Mouse (Mus musculus): ENCODE data around the gene Gm20662. TPM values are rescaled to one million over a fixed set of nuclear protein-coding genes. Genes with fewer than 3 reads are reported as not detected.
A peak's percentile ranks its signal among the peaks of the same experiment; 100 is the strongest.

Gm20662 gene
- polyA plus RNA-seq (2014; fragmentation: Nextera tagmentation; extraction: Ambion mirVana) = 0.13 and 0.14 TPM in 2 replicates

- Histone ChIP-seq H3K27me3 (ENCODE audit: control insufficient read depth, insufficient read depth, low read length) (no peaks in the 10 kb centered on the region), H3K4me2 (ENCODE audit: low read depth) (no peak within 1 kb of the TSS), H3K4me3 (ENCODE audit: low read depth, low read length) (no peak within 1 kb of the TSS), H3K9me3 (ENCODE audit: control insufficient read depth, low read length) (no peaks in the 10 kb centered on the region), H3K27ac (ENCODE audit: low read depth, low read length) (no peak within 1 kb of the TSS), H3K36me3 (ENCODE audit: control insufficient read depth, insufficient read depth, low read length) (no peaks in the 10 kb centered on the region), H3K9ac (ENCODE audit: low read length) (no peak within 1 kb of the TSS), H3K4me1 (ENCODE audit: control insufficient read depth, insufficient read depth, low read length) (no peaks in the 10 kb centered on the region)
- 93% methylated on average over 5 of the region's 5 CpGs for WGBS
- DNase-seq (ENCODE audit: low spot score) = no peak
- no peak for ATAC-seq (ENCODE audit: insufficient read depth, low FRiP score, low TSS enrichment)
Measured at GRCm38 (mm10) chr9:107996049-107996448, at the start of gene Gm20662. TSS of gene Gm20662 (plus strand) at chr9:107996349.

- H3K36me3 ChIP-seq (ENCODE audit: control insufficient read depth, insufficient read depth, low read length) = no peaks in the 10 kb centered on the region
- no peak overlapping the region for H3K4me2 ChIP-seq (ENCODE audit: low read depth)
- H3K4me1 ChIP-seq (ENCODE audit: control insufficient read depth, insufficient read depth, low read length) = peaks cover 5% of the 10 kb centered on the region
- 94% methylated on average over 31 of the region's 31 CpGs for WGBS
- H3K27me3 ChIP-seq (ENCODE audit: control insufficient read depth, insufficient read depth, low read length) = no peaks in the 10 kb centered on the region
- no peak for DNase-seq (ENCODE audit: low spot score)
- no peak for ATAC-seq (ENCODE audit: insufficient read depth, low FRiP score, low TSS enrichment)
- H3K9me3 ChIP-seq (ENCODE audit: control insufficient read depth, low read length) = no peaks in the 10 kb centered on the region
- no peak overlapping the region for H3K9ac ChIP-seq (ENCODE audit: low read length)
- no peak overlapping the region for H3K4me3 ChIP-seq (ENCODE audit: low read depth, low read length)
- no peak overlapping the region for H3K27ac ChIP-seq (ENCODE audit: low read depth, low read length)
Measured at GRCm38 (mm10) chr9:107947241-107948194, 48.6 kb upstream of the Gm20662 start.

GRCm38 (mm10) chr9:107949184-107949921 is 46.8 kb upstream of the Gm20662 start:
- DNase-seq (ENCODE audit: low spot score) (no peak), ATAC-seq (ENCODE audit: insufficient read depth, low FRiP score, low TSS enrichment) (no peak)
- WGBS = 83% methylated on average over 13 of the region's 13 CpGs
- Histone ChIP-seq H3K27ac (ENCODE audit: low read depth, low read length) (no peak overlapping the region), H3K27me3 (ENCODE audit: control insufficient read depth, insufficient read depth, low read length) (no peaks in the 10 kb centered on the region), H3K36me3 (ENCODE audit: control insufficient read depth, insufficient read depth, low read length) (no peaks in the 10 kb centered on the region), H3K4me2 (ENCODE audit: low read depth) (no peak overlapping the region), H3K9ac (ENCODE audit: low read length) (no peak overlapping the region), H3K9me3 (ENCODE audit: control insufficient read depth, low read length) (no peaks in the 10 kb centered on the region), H3K4me3 (ENCODE audit: low read depth, low read length) (no peak overlapping the region), H3K4me1 (ENCODE audit: control insufficient read depth, insufficient read depth, low read length) (peaks cover 5% of the 10 kb centered on the region)

GRCm38 (mm10) chr9:107949922-107950235 is 46.3 kb upstream of the Gm20662 start, which contains the start of gene Traip:
TSS of gene Traip (plus strand) at chr9:107950136.
- Histone ChIP-seq H3K4me2 (ENCODE audit: low read depth) (peak within 1 kb of the TSS; percentile 52), H3K4me3 (ENCODE audit: low read depth, low read length) (peak within 1 kb of the TSS; percentile 62), H3K27me3 (ENCODE audit: control insufficient read depth, insufficient read depth, low read length) (no peaks in the 10 kb centered on the region), H3K4me1 (ENCODE audit: control insufficient read depth, insufficient read depth, low read length) (peaks cover 5% of the 10 kb centered on the region), H3K9me3 (ENCODE audit: control insufficient read depth, low read length) (no peaks in the 10 kb centered on the region), H3K9ac (ENCODE audit: low read length) (peak within 1 kb of the TSS; percentile 72), H3K27ac (ENCODE audit: low read depth, low read length) (peak within 1 kb of the TSS; percentile 63; the same call in 1 of the 2 replicates), H3K36me3 (ENCODE audit: control insufficient read depth, insufficient read depth, low read length) (no peaks in the 10 kb centered on the region)
- WGBS = 91% methylated on average over 10 of the region's 10 CpGs
- ATAC-seq (ENCODE audit: insufficient read depth, low FRiP score, low TSS enrichment) (no peak), DNase-seq (ENCODE audit: low spot score) (no peak)

- H3K9me3 ChIP-seq (ENCODE audit: control insufficient read depth, low read length) = no peaks in the 10 kb centered on the region
- peak; percentile 92 for ATAC-seq (ENCODE audit: insufficient read depth, low FRiP score, low TSS enrichment)
- DNase-seq (ENCODE audit: low spot score) = peak; percentile 92
- peaks cover 5% of the 10 kb centered on the region for H3K4me1 ChIP-seq (ENCODE audit: control insufficient read depth, insufficient read depth, low read length)
- 21% methylated on average over 45 of the region's 45 CpGs for WGBS
- peak overlapping the region; percentile 72 for H3K9ac ChIP-seq (ENCODE audit: low read length)
- no peaks in the 10 kb centered on the region for H3K27me3 ChIP-seq (ENCODE audit: control insufficient read depth, insufficient read depth, low read length)
- no peaks in the 10 kb centered on the region for H3K36me3 ChIP-seq (ENCODE audit: control insufficient read depth, insufficient read depth, low read length)
- H3K4me3 ChIP-seq (ENCODE audit: low read depth, low read length) = peak overlapping the region; percentile 62
- peak overlapping the region; percentile 63; the same call in 1 of the 2 replicates for H3K27ac ChIP-seq (ENCODE audit: low read depth, low read length)
- peak overlapping the region; percentile 52 for H3K4me2 ChIP-seq (ENCODE audit: low read depth)
Measured at GRCm38 (mm10) chr9:107950460-107951355, 45.4 kb upstream of the Gm20662 start.

- DNase-seq (ENCODE audit: low spot score) (no peak), ATAC-seq (ENCODE audit: insufficient read depth, low FRiP score, low TSS enrichment) (no peak)
- no peaks in the 10 kb centered on the region for H3K27me3 ChIP-seq (ENCODE audit: control insufficient read depth, insufficient read depth, low read length)
- H3K27ac ChIP-seq (ENCODE audit: low read depth, low read length) = no peak overlapping the region
- no peak overlapping the region for H3K9ac ChIP-seq (ENCODE audit: low read length)
- no peak overlapping the region for H3K4me2 ChIP-seq (ENCODE audit: low read depth)
- no peaks in the 10 kb centered on the region for H3K9me3 ChIP-seq (ENCODE audit: control insufficient read depth, low read length)
- H3K4me1 ChIP-seq (ENCODE audit: control insufficient read depth, insufficient read depth, low read length) = peaks cover 5% of the 10 kb centered on the region
- H3K4me3 ChIP-seq (ENCODE audit: low read depth, low read length) = no peak overlapping the region
- WGBS = 83% methylated on average over 6 of the region's 6 CpGs
- H3K36me3 ChIP-seq (ENCODE audit: control insufficient read depth, insufficient read depth, low read length) = peaks cover 4% of the 10 kb centered on the region
Measured at GRCm38 (mm10) chr9:107955613-107956289, 40.4 kb upstream of the Gm20662 start.

GRCm38 (mm10) chr9:107957141-107957540 is 39.0 kb upstream of the Gm20662 start:
- Histone ChIP-seq H3K36me3 (ENCODE audit: control insufficient read depth, insufficient read depth, low read length) (peaks cover 4% of the 10 kb centered on the region), H3K27ac (ENCODE audit: low read depth, low read length) (no peak overlapping the region), H3K4me2 (ENCODE audit: low read depth) (no peak overlapping the region), H3K27me3 (ENCODE audit: control insufficient read depth, insufficient read depth, low read length) (no peaks in the 10 kb centered on the region), H3K4me1 (ENCODE audit: control insufficient read depth, insufficient read depth, low read length) (no peaks in the 10 kb centered on the region), H3K9ac (ENCODE audit: low read length) (no peak overlapping the region), H3K4me3 (ENCODE audit: low read depth, low read length) (no peak overlapping the region), H3K9me3 (ENCODE audit: control insufficient read depth, low read length) (no peaks in the 10 kb centered on the region)
- 38% methylated on average over 6 of the region's 6 CpGs for WGBS
- ATAC-seq (ENCODE audit: insufficient read depth, low FRiP score, low TSS enrichment) (no peak), DNase-seq (ENCODE audit: low spot score) (no peak)

GRCm38 (mm10) chr9:107959896-107960295 is 36.3 kb upstream of the Gm20662 start:
- WGBS = 42% methylated on average over 6 of the region's 6 CpGs
- no peak for ATAC-seq (ENCODE audit: insufficient read depth, low FRiP score, low TSS enrichment)
- H3K9me3 ChIP-seq (ENCODE audit: control insufficient read depth, low read length) = no peaks in the 10 kb centered on the region
- no peak overlapping the region for H3K4me2 ChIP-seq (ENCODE audit: low read depth)
- H3K36me3 ChIP-seq (ENCODE audit: control insufficient read depth, insufficient read depth, low read length) = peaks cover 4% of the 10 kb centered on the region
- no peaks in the 10 kb centered on the region for H3K27me3 ChIP-seq (ENCODE audit: control insufficient read depth, insufficient read depth, low read length)
- H3K27ac ChIP-seq (ENCODE audit: low read depth, low read length) = no peak overlapping the region
- no peak overlapping the region for H3K4me3 ChIP-seq (ENCODE audit: low read depth, low read length)
- no peaks in the 10 kb centered on the region for H3K4me1 ChIP-seq (ENCODE audit: control insufficient read depth, insufficient read depth, low read length)
- no peak overlapping the region for H3K9ac ChIP-seq (ENCODE audit: low read length)
- DNase-seq (ENCODE audit: low spot score) = no peak
